Mouse (Mus musculus) thymus, adult 2 months (tissue): Measurements from ENCODE around the gene Tnfrsf14. TPM values are rescaled to one million over a fixed set of nuclear protein-coding genes. Genes with fewer than 3 reads are reported as not detected.

Experiments
- DNase-seq: peaks from one replicate; pipeline ENCODE4 v3.0.0; 2021
- H3K27ac ChIP-seq: fragments of 200-500 bp; 2 replicates; pipeline ENCODE4 v1.5.1; 2012; ENCODE audit warnings: low read length, control low read depth; ENCODE audit not compliant: control insufficient read depth, insufficient read depth
- H3K27me3 ChIP-seq: fragments of 200-500 bp; 2 replicates; pipeline ENCODE4 v1.6.1; 2012; ENCODE audit warnings: mild to moderate bottlenecking, low read length, moderate library complexity, mixed read lengths; ENCODE audit not compliant: control insufficient read depth, insufficient read depth
- H3K36me3 ChIP-seq: fragments of 200-500 bp; 2 replicates; pipeline ENCODE4 v1.6.1; 2012; ENCODE audit warnings: mild to moderate bottlenecking, low read length, moderate library complexity; ENCODE audit not compliant: control insufficient read depth, insufficient read depth
- H3K4me1 ChIP-seq: fragments of 200-500 bp; replicated peaks from 2 replicates; pipeline ENCODE4 v1.6.1; 2012; ENCODE audit warnings: low read length; ENCODE audit not compliant: control insufficient read depth, insufficient read depth
- H3K4me3 ChIP-seq: fragments of 200-500 bp; 2 replicates; pipeline ENCODE4 v1.5.1; 2012; ENCODE audit warnings: mild to moderate bottlenecking, low read length, control low read depth, moderate library complexity; ENCODE audit not compliant: control insufficient read depth, insufficient read depth
- CTCF ChIP-seq: fragments of 200-500 bp; IDR thresholded peaks from 2 replicates; pipeline ENCODE4 v1.5.1; 2012; ENCODE audit warnings: mild to moderate bottlenecking, control low read depth, low read length, moderate library complexity, borderline replicate concordance; ENCODE audit not compliant: control insufficient read depth, poor library complexity, insufficient read depth; ENCODE audit errors: extremely low read depth
- POLR2A ChIP-seq: fragments of 200-500 bp; IDR thresholded peaks from 2 replicates; pipeline ENCODE4 v1.6.1; 2012; ENCODE audit warnings: mild to moderate bottlenecking, low read length, control low read depth, moderate library complexity; ENCODE audit not compliant: control insufficient read depth, poor library complexity, insufficient read depth; ENCODE audit errors: extremely low read depth
- WGBS: fragments of 180-500 bp; shearing (Covaris S2); methylation state at CpG from one replicate; pipeline ENCODE4 v1.1.7; 2018; 5-methylcytosine and 5-hydroxymethylcytosine counted together
- polyA plus RNA-seq: library from polyadenylated mRNA; depleted of rRNA; stranded (reverse); fragments of >200 nt; gene quantifications from 2 replicates; pipeline ENCODE4 v1.2.3, GENCODE M21; 2012

The Tnfrsf14 gene
- polyA plus RNA-seq, 1 experiment = 227 TPM

GRCm38 (mm10) chr4:154941831-154942230, 13.5 kb upstream of the Tnfrsf14 start:
- Histone ChIP-seq H3K27ac (no peak overlapping the region), H3K4me1 (peaks cover 19% of the 10 kb centered on the region), H3K27me3 (no peaks in the 10 kb centered on the region), H3K4me3 (no peak overlapping the region), H3K36me3 (no peaks in the 10 kb centered on the region)
- no peak for DNase-seq
- TF ChIP-seq POLR2A = no peak
- TF ChIP-seq CTCF = no peak
- 92% methylated on average over 5 of the region's 5 CpGs for WGBS

GRCm38 (mm10) chr4:154940156-154940555, 11.8 kb upstream of the Tnfrsf14 start:
- H3K4me1 ChIP-seq = peaks cover 30% of the 10 kb centered on the region

GRCm38 (mm10) chr4:154937746-154938145, 9.4 kb upstream of the Tnfrsf14 start:
- H3K27me3 ChIP-seq = no peaks in the 10 kb centered on the region
- H3K36me3 ChIP-seq = no peaks in the 10 kb centered on the region
- H3K27ac ChIP-seq = peak overlapping the region; percentile 36
- H3K4me1 ChIP-seq = peaks cover 30% of the 10 kb centered on the region
- 92% methylated on average over 1 of the region's 1 CpGs for WGBS
- TF ChIP-seq POLR2A (no peak), CTCF (no peak)
- DNase-seq = no peak
- H3K4me3 ChIP-seq = no peak overlapping the region

More at GRCm38 (mm10) chr4:154940156-154940555, 11.8 kb upstream of the Tnfrsf14 start:
- no peak for DNase-seq
- Histone ChIP-seq H3K27ac (no peak overlapping the region), H3K36me3 (no peaks in the 10 kb centered on the region), H3K4me3 (no peak overlapping the region), H3K27me3 (no peaks in the 10 kb centered on the region)
- WGBS = 94% methylated on average over 2 of the region's 2 CpGs
- TF ChIP-seq POLR2A (no peak), CTCF (no peak)

GRCm38 (mm10) chr4:154936542-154937255, 8.3 kb upstream of the Tnfrsf14 start:
- no peaks in the 10 kb centered on the region for H3K27me3 ChIP-seq
- TF ChIP-seq CTCF (no peak), POLR2A (no peak)
- no peaks in the 10 kb centered on the region for H3K36me3 ChIP-seq
- H3K4me3 ChIP-seq = no peak overlapping the region
- peak overlapping the region; percentile 98 for H3K27ac ChIP-seq
- 13% methylated on average over 8 of the region's 8 CpGs for WGBS
- H3K4me1 ChIP-seq = peaks cover 30% of the 10 kb centered on the region
- peak; percentile 69 for DNase-seq

- H3K27ac ChIP-seq = peak overlapping the region; percentile 98
- TF ChIP-seq CTCF (peak; percentile 61; the same call in 1 of the 2 replicates), POLR2A (no peak)
- peak; percentile 71 for DNase-seq
- H3K4me3 ChIP-seq = no peak overlapping the region
- H3K4me1 ChIP-seq = peaks cover 30% of the 10 kb centered on the region
- no peaks in the 10 kb centered on the region for H3K36me3 ChIP-seq
- 85% methylated on average over 7 of the region's 7 CpGs for WGBS
- H3K27me3 ChIP-seq = no peaks in the 10 kb centered on the region
Measured at GRCm38 (mm10) chr4:154935788-154936187, 7.4 kb upstream of the Tnfrsf14 start.

- Histone ChIP-seq H3K36me3 (no peaks in the 10 kb centered on the region), H3K4me1 (peaks cover 30% of the 10 kb centered on the region), H3K27me3 (no peaks in the 10 kb centered on the region), H3K27ac (0 out of 2 replicates have a peak overlapping the region, but pooled peaks have one; percentile 19), H3K4me3 (no peak overlapping the region)
- no peak for DNase-seq
- 96% methylated on average over 2 of the region's 2 CpGs for WGBS
- TF ChIP-seq POLR2A = no peak
- TF ChIP-seq CTCF = no peak
Measured at GRCm38 (mm10) chr4:154934800-154935199, 6.4 kb upstream of the Tnfrsf14 start.

- 95% methylated on average over 13 of the region's 13 CpGs for WGBS
- TF ChIP-seq CTCF (no peak), POLR2A (no peak)
- DNase-seq = no peak
- Histone ChIP-seq H3K4me3 (no peak overlapping the region), H3K4me1 (peaks cover 39% of the 10 kb centered on the region), H3K27ac (no peak overlapping the region), H3K36me3 (no peaks in the 10 kb centered on the region), H3K27me3 (no peaks in the 10 kb centered on the region)
Measured at GRCm38 (mm10) chr4:154933306-154933907, 5.0 kb upstream of the Tnfrsf14 start.
